Mouse (Mus musculus) midbrain, embryonic 15.5 days (tissue): ENCODE data around the gene Kl. TPM values are rescaled to one million over a fixed set of nuclear protein-coding genes. Genes with fewer than 3 reads are reported as not detected.

Source experiments
- ATAC-seq: fragments of 200-750 bp; cut with Nextera tagmentation; replicated peaks from 2 replicates; pipeline ENCODE4 v1.8.0; 2017; ENCODE audit warnings: moderate TSS enrichment
- H3K27ac ChIP-seq: fragments of 300-500 bp; sonication (generic); 2 replicates; pipeline ENCODE4 v1.5.1; 2015; ENCODE audit warnings: mild to moderate bottlenecking, inconsistent platforms
- H3K27me3 ChIP-seq: fragments of 300-500 bp; sonication (generic); replicated peaks from 2 replicates; pipeline ENCODE4 v1.6.1; 2015; ENCODE audit warnings: inconsistent platforms
- H3K36me3 ChIP-seq: fragments of 300-500 bp; sonication (generic); replicated peaks from 2 replicates; pipeline ENCODE4 v1.6.1; 2015; ENCODE audit warnings: inconsistent platforms
- H3K4me1 ChIP-seq: fragments of 300-500 bp; sonication (generic); 2 replicates; pipeline ENCODE4 v1.6.1; 2015; ENCODE audit warnings: inconsistent platforms
- H3K4me2 ChIP-seq: fragments of 300-500 bp; sonication (generic); 2 replicates; pipeline ENCODE4 v1.6.1; 2015; ENCODE audit warnings: inconsistent platforms, mild to moderate bottlenecking, moderate library complexity
- H3K4me3 ChIP-seq: fragments of 300-500 bp; sonication (generic); 2 replicates; pipeline ENCODE4 v1.5.1; 2015; ENCODE audit warnings: mild to moderate bottlenecking, inconsistent platforms
- H3K9ac ChIP-seq: fragments of 300-500 bp; sonication (generic); 2 replicates; pipeline ENCODE4 v1.6.1; 2015; ENCODE audit warnings: mild to moderate bottlenecking, inconsistent platforms
- H3K9me3 ChIP-seq: fragments of 300-500 bp; sonication (generic); 2 replicates; pipeline ENCODE4 v1.6.1; 2016; ENCODE audit warnings: inconsistent platforms
- WGBS: fragments of 180-500 bp; shearing (Covaris S2); methylation state at CpG from one replicate; pipeline ENCODE4 v1.1.7; 2015; ENCODE audit warnings: mixed read lengths; 5-methylcytosine and 5-hydroxymethylcytosine counted together
- polyA plus RNA-seq: library from polyadenylated mRNA; unstranded; fragments of >200 nt; fragmentation: Nextera tagmentation; extraction: Ambion mirVana; gene quantifications from 2 replicates; pipeline ENCODE4 v1.2.1, GENCODE M21; 2015

Gene Kl
- polyA plus RNA-seq, 1 experiment from 2014 or later: 1.1 TPM

GRCm38 (mm10) chr5:150971126-150971525, 18.7 kb downstream of the Kl start:
- Histone ChIP-seq H3K9me3 (no peaks in the 10 kb centered on the region), H3K4me1 (no peaks in the 10 kb centered on the region), H3K4me2 (no peak overlapping the region), H3K9ac (no peak overlapping the region), H3K36me3 (no peaks in the 10 kb centered on the region), H3K27ac (no peak overlapping the region), H3K4me3 (no peak overlapping the region), H3K27me3 (no peaks in the 10 kb centered on the region)
- ATAC-seq: no peak
- WGBS: 84% methylated on average over 6 of the region's 6 CpGs

- WGBS: 77% methylated on average over 3 of the region's 3 CpGs
- H3K9me3 ChIP-seq: no peaks in the 10 kb centered on the region
- H3K4me1 ChIP-seq: no peaks in the 10 kb centered on the region
- H3K27ac ChIP-seq: no peak overlapping the region
- H3K27me3 ChIP-seq: no peaks in the 10 kb centered on the region
- H3K4me3 ChIP-seq: no peak overlapping the region
- no peak for ATAC-seq
- no peak overlapping the region for H3K4me2 ChIP-seq
- H3K36me3 ChIP-seq: no peaks in the 10 kb centered on the region
- no peak overlapping the region for H3K9ac ChIP-seq
Measured at GRCm38 (mm10) chr5:150974226-150974625, 21.8 kb downstream of the Kl start.

GRCm38 (mm10) chr5:150977383-150977958, 25.1 kb downstream of the Kl start:
- Histone ChIP-seq H3K9ac (no peak overlapping the region), H3K36me3 (no peaks in the 10 kb centered on the region), H3K4me2 (no peak overlapping the region), H3K27me3 (no peaks in the 10 kb centered on the region), H3K9me3 (no peaks in the 10 kb centered on the region), H3K4me1 (no peaks in the 10 kb centered on the region), H3K27ac (no peak overlapping the region), H3K4me3 (no peak overlapping the region)
- ATAC-seq: no peak
- whole genome bisulfite sequencing: 86% methylated on average over 14 of the region's 14 CpGs

GRCm38 (mm10) chr5:150979341-150980136, 27.1 kb downstream of the Kl start:
- Histone ChIP-seq H3K4me1 (no peaks in the 10 kb centered on the region), H3K4me2 (no peak overlapping the region), H3K4me3 (no peak overlapping the region), H3K9ac (no peak overlapping the region), H3K27ac (no peak overlapping the region), H3K36me3 (no peaks in the 10 kb centered on the region), H3K9me3 (no peaks in the 10 kb centered on the region), H3K27me3 (no peaks in the 10 kb centered on the region)
- 83% methylated on average over 5 of the region's 5 CpGs for WGBS
- ATAC-seq: no peak

- Histone ChIP-seq H3K4me2 (no peak overlapping the region), H3K4me3 (no peak overlapping the region), H3K9me3 (no peaks in the 10 kb centered on the region), H3K9ac (no peak overlapping the region), H3K27me3 (no peaks in the 10 kb centered on the region), H3K27ac (no peak overlapping the region), H3K4me1 (no peaks in the 10 kb centered on the region), H3K36me3 (no peaks in the 10 kb centered on the region)
- no peak for ATAC-seq
- WGBS: 98% methylated on average over 2 of the region's 2 CpGs
Measured at GRCm38 (mm10) chr5:150982082-150982481, 29.7 kb downstream of the Kl start.

GRCm38 (mm10) chr5:150994096-150994495, 41.7 kb downstream of the Kl start:
- H3K4me1 ChIP-seq: no peaks in the 10 kb centered on the region
- no peak for ATAC-seq

GRCm38 (mm10) chr5:150996586-150996985, 44.2 kb downstream of the Kl start:
- Histone ChIP-seq H3K4me3 (no peak overlapping the region), H3K4me1 (no peaks in the 10 kb centered on the region), H3K9me3 (no peaks in the 10 kb centered on the region), H3K27ac (no peak overlapping the region), H3K9ac (no peak overlapping the region), H3K36me3 (no peaks in the 10 kb centered on the region), H3K27me3 (no peaks in the 10 kb centered on the region), H3K4me2 (no peak overlapping the region)
- no peak for ATAC-seq
- 76% methylated on average over 2 of the region's 2 CpGs for WGBS

More at GRCm38 (mm10) chr5:150994096-150994495, 41.7 kb downstream of the Kl start:
- no peak overlapping the region for H3K9ac ChIP-seq
- WGBS: 93% methylated on average over 7 of the region's 7 CpGs
- no peak overlapping the region for H3K4me2 ChIP-seq
- H3K27ac ChIP-seq: no peak overlapping the region
- no peaks in the 10 kb centered on the region for H3K27me3 ChIP-seq
- H3K4me3 ChIP-seq: no peak overlapping the region
- no peaks in the 10 kb centered on the region for H3K9me3 ChIP-seq
- no peaks in the 10 kb centered on the region for H3K36me3 ChIP-seq

GRCm38 (mm10) chr5:151001111-151001510, 48.7 kb downstream of the Kl start:
- H3K27me3 ChIP-seq: no peaks in the 10 kb centered on the region
- H3K36me3 ChIP-seq: no peaks in the 10 kb centered on the region
- 93% methylated on average over 7 of the region's 7 CpGs for WGBS
- no peaks in the 10 kb centered on the region for H3K9me3 ChIP-seq
- H3K4me2 ChIP-seq: no peak overlapping the region
- ATAC-seq: no peak
- H3K9ac ChIP-seq: no peak overlapping the region
- H3K27ac ChIP-seq: no peak overlapping the region
- no peak overlapping the region for H3K4me3 ChIP-seq
- no peaks in the 10 kb centered on the region for H3K4me1 ChIP-seq

GRCm38 (mm10) chr5:151002051-151002450, 49.6 kb downstream of the Kl start:
- Histone ChIP-seq H3K27me3 (no peaks in the 10 kb centered on the region), H3K9ac (no peak overlapping the region), H3K4me1 (no peaks in the 10 kb centered on the region), H3K9me3 (no peaks in the 10 kb centered on the region), H3K4me3 (no peak overlapping the region), H3K36me3 (no peaks in the 10 kb centered on the region), H3K27ac (no peak overlapping the region), H3K4me2 (no peak overlapping the region)
- ATAC-seq: no peak
- WGBS: 94% methylated on average over 4 of the region's 4 CpGs

- Histone ChIP-seq H3K27ac (no peak overlapping the region), H3K4me1 (no peaks in the 10 kb centered on the region)
- 89% methylated on average over 1 of the region's 1 CpGs for WGBS
Measured at GRCm38 (mm10) chr5:151004216-151004755, 51.9 kb downstream of the Kl start.

GRCm38 (mm10) chr5:151018450-151018849, 66.0 kb downstream of the Kl start:
- Histone ChIP-seq H3K9ac (no peak overlapping the region), H3K4me2 (no peak overlapping the region), H3K27ac (no peak overlapping the region), H3K4me3 (no peak overlapping the region), H3K4me1 (peaks cover 15% of the 10 kb centered on the region), H3K27me3 (no peaks in the 10 kb centered on the region), H3K36me3 (no peaks in the 10 kb centered on the region), H3K9me3 (no peaks in the 10 kb centered on the region)
- 75% methylated on average over 5 of the region's 5 CpGs for WGBS
- ATAC-seq: no peak

More at GRCm38 (mm10) chr5:151004216-151004755, 51.9 kb downstream of the Kl start:
- Histone ChIP-seq H3K4me3 (no peak overlapping the region), H3K9me3 (no peaks in the 10 kb centered on the region), H3K9ac (no peak overlapping the region), H3K4me2 (no peak overlapping the region), H3K27me3 (no peaks in the 10 kb centered on the region), H3K36me3 (no peaks in the 10 kb centered on the region)
- ATAC-seq: no peak

GRCm38 (mm10) chr5:151018959-151019358, 66.6 kb downstream of the Kl start:
- Histone ChIP-seq H3K4me1 (peaks cover 18% of the 10 kb centered on the region), H3K4me3 (no peak overlapping the region), H3K27me3 (no peaks in the 10 kb centered on the region), H3K9me3 (no peaks in the 10 kb centered on the region), H3K4me2 (no peak overlapping the region), H3K36me3 (no peaks in the 10 kb centered on the region), H3K27ac (no peak overlapping the region), H3K9ac (no peak overlapping the region)
- no peak for ATAC-seq
- WGBS: 66% methylated on average over 5 of the region's 5 CpGs
